In genomic region chr13:32827951-32828350, GRCm38 (mm10) we compare ENCODE assay signal across 8 mouse cellular contexts. TPM values are rescaled to one million over a fixed set of nuclear protein-coding genes. Genes with fewer than 3 reads are reported as not detected.
DNase-seq lines count a peak whose midpoint lies in the region; ATAC-seq and TF ChIP-seq lines count a peak whose summit lies in the region.

No protein-coding gene starts in this region.

- H3K4me1 ChIP-seq in heart, postnatal 0 days (ENCODE audit: control insufficient read depth, insufficient read depth): peaks cover 5% of the 10 kb centered on the region; the same call in 1 of the 2 replicates
- no peaks in the 10 kb centered on the region for H3K4me1 ChIP-seq in heart, embryonic 11.5 days (ENCODE audit: control insufficient read depth, insufficient read depth, low read length)
- H3K4me1 ChIP-seq in limb, embryonic 10.5 days: no peaks in the 10 kb centered on the region
- no peaks in the 10 kb centered on the region for H3K4me1 ChIP-seq in midbrain, embryonic 16.5 days (ENCODE audit: control insufficient read depth, insufficient read depth, low read length)
- H3K4me1 ChIP-seq in stomach, postnatal 0 days (replicated peaks; ENCODE audit: control insufficient read depth, insufficient read depth): no peaks in the 10 kb centered on the region

- no peak for TF ChIP-seq EP300 in heart, postnatal 0 days (IDR thresholded peaks at IDR 0.05; ENCODE audit: low read depth)
- TF ChIP-seq EP300 in stomach, postnatal 0 days (optimal IDR thresholded peaks at IDR 0.05): no peak

- H3K4me2 ChIP-seq in heart, postnatal 0 days (ENCODE audit: low read depth, low read length): no peak overlapping the region
- no peak overlapping the region for H3K4me2 ChIP-seq in heart, embryonic 11.5 days
- H3K4me2 ChIP-seq in midbrain, embryonic 16.5 days (ENCODE audit: low read length): no peak overlapping the region
- H3K4me2 ChIP-seq in stomach, postnatal 0 days (replicated peaks; ENCODE audit: low read depth): no peak overlapping the region

- no peak overlapping the region for H3K27ac ChIP-seq in heart, postnatal 0 days (ENCODE audit: low read depth)
- H3K27ac ChIP-seq in heart, embryonic 11.5 days (ENCODE audit: low read depth, low read length): no peak overlapping the region
- H3K27ac ChIP-seq in limb, embryonic 10.5 days: no peak overlapping the region
- no peak overlapping the region for H3K27ac ChIP-seq in midbrain, embryonic 16.5 days (ENCODE audit: low read length)
- no peak overlapping the region for H3K27ac ChIP-seq in stomach, postnatal 0 days (replicated peaks)

- H3K4me3 ChIP-seq in heart, postnatal 0 days (ENCODE audit: low read depth, low read length): no peak overlapping the region
- no peak overlapping the region for H3K4me3 ChIP-seq in heart, embryonic 11.5 days (ENCODE audit: low read depth, low read length)
- no peak overlapping the region for H3K4me3 ChIP-seq in limb, embryonic 10.5 days
- H3K4me3 ChIP-seq in midbrain, embryonic 16.5 days (ENCODE audit: low read depth, low read length): no peak overlapping the region
- H3K4me3 ChIP-seq in stomach, postnatal 0 days (ENCODE audit: low read depth, low read length): no peak overlapping the region

- no peaks in the 10 kb centered on the region for H3K9me3 ChIP-seq in heart, postnatal 0 days (replicated peaks; ENCODE audit: control insufficient read depth, low read length)
- no peaks in the 10 kb centered on the region for H3K9me3 ChIP-seq in heart, embryonic 11.5 days (replicated peaks; ENCODE audit: control insufficient read depth, low read length)
- H3K9me3 ChIP-seq in limb, embryonic 10.5 days (replicated peaks): no peaks in the 10 kb centered on the region
- no peaks in the 10 kb centered on the region for H3K9me3 ChIP-seq in midbrain, embryonic 16.5 days (replicated peaks; ENCODE audit: control insufficient read depth, low read length, poor library complexity, severe bottlenecking)
- no peaks in the 10 kb centered on the region for H3K9me3 ChIP-seq in stomach, postnatal 0 days (ENCODE audit: control insufficient read depth, low read length)

- 63% methylated on average over 4 of the region's 4 CpGs for WGBS in heart, postnatal 0 days
- whole genome bisulfite sequencing in heart, embryonic 11.5 days (ENCODE audit: insufficient replicate concordance): 50% methylated on average over 4 of the region's 4 CpGs
- WGBS in limb, embryonic 10.5 days: 63% methylated on average over 4 of the region's 4 CpGs
- 61% methylated on average over 4 of the region's 4 CpGs for WGBS in midbrain, embryonic 16.5 days
- 52% methylated on average over 4 of the region's 4 CpGs for WGBS in stomach, postnatal 0 days

- ATAC-seq in heart, postnatal 0 days (ENCODE audit: insufficient read depth, low read depth): peak; percentile 58; the same call in 1 of the 2 replicates
- ATAC-seq in heart, embryonic 11.5 days (replicated peaks; ENCODE audit: insufficient number of reproducible peaks, low FRiP score, low TSS enrichment): no peak
- ATAC-seq in midbrain, embryonic 16.5 days: 0 out of 2 replicates have a peak, but pooled peaks have one; percentile 22
- peak; percentile 36; the same call in 1 of the 2 replicates for ATAC-seq in stomach, postnatal 0 days (ENCODE audit: low FRiP score, low TSS enrichment)

- TF ChIP-seq CTCF in heart, postnatal 0 days (IDR thresholded peaks at IDR 0.05; ENCODE audit: low read depth): peak; percentile 58
- peak; percentile 80 for TF ChIP-seq CTCF in stomach, postnatal 0 days (IDR thresholded peaks at IDR 0.05; ENCODE audit: low read depth)

- no peak overlapping the region for H3K9ac ChIP-seq in heart, postnatal 0 days (replicated peaks; ENCODE audit: low read depth, low read length)
- no peak overlapping the region for H3K9ac ChIP-seq in heart, embryonic 11.5 days (ENCODE audit: low read depth, low read length)
- H3K9ac ChIP-seq in midbrain, embryonic 16.5 days (ENCODE audit: low read depth, low read length): no peak overlapping the region
- H3K9ac ChIP-seq in stomach, postnatal 0 days (ENCODE audit: low read length): no peak overlapping the region

- peak; percentile 20 for DNase-seq in heart, postnatal 0 days (ENCODE audit: low spot score)
- peak; percentile 19 for DNase-seq in MN1 (ENCODE audit: low spot score)
- peak; percentile 40 for DNase-seq in cerebellum, adult 9-10 months
- DNase-seq in gastrocnemius, postnatal 10 days: peak; percentile 64
- DNase-seq in limb, embryonic 10.5 days (ENCODE audit: low spot score): peak; percentile 63
- peak; percentile 74 for DNase-seq in stomach, postnatal 0 days (ENCODE audit: low spot score)

- H3K27me3 ChIP-seq in heart, postnatal 0 days (ENCODE audit: control insufficient read depth, insufficient read depth, low read length): no peaks in the 10 kb centered on the region
- no peaks in the 10 kb centered on the region for H3K27me3 ChIP-seq in heart, embryonic 11.5 days (ENCODE audit: control insufficient read depth, insufficient read depth, low read length)
- no peaks in the 10 kb centered on the region for H3K27me3 ChIP-seq in limb, embryonic 10.5 days (ENCODE audit: low read depth, poor library complexity, severe bottlenecking)
- H3K27me3 ChIP-seq in midbrain, embryonic 16.5 days (ENCODE audit: control insufficient read depth, insufficient read depth, low read depth, low read length): no peaks in the 10 kb centered on the region
- H3K27me3 ChIP-seq in stomach, postnatal 0 days (ENCODE audit: control insufficient read depth, insufficient read depth, low read length): no peaks in the 10 kb centered on the region

- H3K36me3 ChIP-seq in heart, postnatal 0 days (replicated peaks; ENCODE audit: control insufficient read depth, insufficient read depth, low read length): peaks cover 4% of the 10 kb centered on the region; the same call in 1 of the 2 replicates
- no peaks in the 10 kb centered on the region for H3K36me3 ChIP-seq in heart, embryonic 11.5 days (ENCODE audit: control insufficient read depth, insufficient read depth, low read length)
- H3K36me3 ChIP-seq in limb, embryonic 10.5 days: 0 out of 2 replicates have a peak, but pooled peaks cover 3% of the 10 kb centered on the region
- no peaks in the 10 kb centered on the region for H3K36me3 ChIP-seq in midbrain, embryonic 16.5 days (ENCODE audit: control insufficient read depth, insufficient read depth, low read length)
- H3K36me3 ChIP-seq in stomach, postnatal 0 days (ENCODE audit: control insufficient read depth, insufficient read depth, low read length): no peaks in the 10 kb centered on the region

RNA-seq across cellular contexts. Expression of gene Serpinb1a, which starts 23.0 kb away (rescaled TPM):
- total RNA-seq in heart, postnatal 0 days (2014; rRNA removed; ENCODE audit: low replicate concordance): 1.8 and 19.6 TPM in 2 replicates
- polyA plus RNA-seq in heart, postnatal 0 days (2015; fragmentation: Nextera tagmentation; extraction: Ambion mirVana): 13.8 and 16.1 TPM in 2 replicates
- 3.5 and 5.8 TPM in 2 replicates for polyA plus RNA-seq in heart, embryonic 11.5 days (2014; fragmentation: Nextera tagmentation; extraction: Ambion mirVana)
- 1 to 10 TPM; 7.0 to 9.0 TPM for total RNA-seq in gastrocnemius, postnatal 10 days (2021)
- polyA plus RNA-seq in limb, embryonic 10.5 days (2016; fragmentation: Nextera tagmentation; extraction: Ambion mirVana): 0.46 and 2.1 TPM in 2 replicates
- polyA plus RNA-seq in midbrain, embryonic 16.5 days (2015; fragmentation: Nextera tagmentation; extraction: Ambion mirVana): 1.7 and 2.3 TPM in 2 replicates
- polyA plus RNA-seq in stomach, postnatal 0 days (2015; fragmentation: Nextera tagmentation; extraction: Ambion mirVana): 80.1 and 91.1 TPM in 2 replicates

RNA-seq across cellular contexts. Expression of gene D930007J09Rik, which starts 25.3 kb away (rescaled TPM):
- total RNA-seq in heart, postnatal 0 days (2014; rRNA removed; ENCODE audit: low replicate concordance): not detected in 2 replicates
- not detected in 2 replicates for polyA plus RNA-seq in heart, postnatal 0 days (2015; fragmentation: Nextera tagmentation; extraction: Ambion mirVana)
- not detected in 2 replicates for polyA plus RNA-seq in heart, embryonic 11.5 days (2014; fragmentation: Nextera tagmentation; extraction: Ambion mirVana)
- total RNA-seq in gastrocnemius, postnatal 10 days (2021): not detected
- polyA plus RNA-seq in limb, embryonic 10.5 days (2016; fragmentation: Nextera tagmentation; extraction: Ambion mirVana): not detected in 2 replicates
- not detected in 2 replicates for polyA plus RNA-seq in midbrain, embryonic 16.5 days (2015; fragmentation: Nextera tagmentation; extraction: Ambion mirVana)
- polyA plus RNA-seq in stomach, postnatal 0 days (2015; fragmentation: Nextera tagmentation; extraction: Ambion mirVana): not detected in 2 replicates

RNA-seq across cellular contexts. Expression of gene Wrnip1, which starts 26.1 kb away (rescaled TPM):
- 33.1 and 66.7 TPM in 2 replicates for total RNA-seq in heart, postnatal 0 days (2014; rRNA removed; ENCODE audit: low replicate concordance)
- polyA plus RNA-seq in heart, postnatal 0 days (2015; fragmentation: Nextera tagmentation; extraction: Ambion mirVana): 11.2 and 12.1 TPM in 2 replicates
- 14.2 and 14.6 TPM in 2 replicates for polyA plus RNA-seq in heart, embryonic 11.5 days (2014; fragmentation: Nextera tagmentation; extraction: Ambion mirVana)
- total RNA-seq in gastrocnemius, postnatal 10 days (2021): 10 to 100 TPM; 13.0 to 16.4 TPM
- polyA plus RNA-seq in limb, embryonic 10.5 days (2016; fragmentation: Nextera tagmentation; extraction: Ambion mirVana): 14.8 and 20.6 TPM in 2 replicates
- polyA plus RNA-seq in midbrain, embryonic 16.5 days (2015; fragmentation: Nextera tagmentation; extraction: Ambion mirVana): 29.5 and 32.5 TPM in 2 replicates
- 14.4 and 17.0 TPM in 2 replicates for polyA plus RNA-seq in stomach, postnatal 0 days (2015; fragmentation: Nextera tagmentation; extraction: Ambion mirVana)

RNA-seq across cellular contexts. Expression of gene Mylk4, which starts 44.2 kb away (rescaled TPM):
- total RNA-seq in heart, postnatal 0 days (2014; rRNA removed; ENCODE audit: low replicate concordance): 1.6 and 5.6 TPM in 2 replicates
- 2.4 and 2.8 TPM in 2 replicates for polyA plus RNA-seq in heart, postnatal 0 days (2015; fragmentation: Nextera tagmentation; extraction: Ambion mirVana)
- polyA plus RNA-seq in heart, embryonic 11.5 days (2014; fragmentation: Nextera tagmentation; extraction: Ambion mirVana): 0.16 TPM in 1 of 2 replicates, not detected in the other
- 100 to 1,000 TPM; 132 to 148 TPM for total RNA-seq in gastrocnemius, postnatal 10 days (2021)
- polyA plus RNA-seq in limb, embryonic 10.5 days (2016; fragmentation: Nextera tagmentation; extraction: Ambion mirVana): 0.13 and 0.26 TPM in 2 replicates
- 0.10 and 0.17 TPM in 2 replicates for polyA plus RNA-seq in midbrain, embryonic 16.5 days (2015; fragmentation: Nextera tagmentation; extraction: Ambion mirVana)
- 0.12 and 0.15 TPM in 2 replicates for polyA plus RNA-seq in stomach, postnatal 0 days (2015; fragmentation: Nextera tagmentation; extraction: Ambion mirVana)

Comparison
In these comparisons a context has a peak if more than half of its experiments do, and no peak if none do; other contexts are left out.
1. DNase-seq: peak in every context shown above with its lines; median percentile 74 in stomach, postnatal 0 days; 64 in gastrocnemius, postnatal 10 days; 63 in limb, embryonic 10.5 days; 40 in cerebellum, adult 9-10 months; 20 in heart, postnatal 0 days; 19 in MN1.